Mouse (Mus musculus) hindbrain, embryonic 13.5 days (tissue): ENCODE measurements at regions not wholly inside any gene's neighbourhood (a gene's known extent, or its start where the extent isn't known, plus 50 kb on each side); places are given as distances from the start of the nearest gene placed in this dataset.
"Not testable (repeated sequence)": the region's sequence is repeated elsewhere in the genome, so short reads cannot be mapped to it uniquely, and the experiment has no call there.

Experiments used
- ATAC-seq: fragments of 200-750 bp; cut with Nextera tagmentation; 2 replicates; pipeline ENCODE4 v1.8.0; 2017; ENCODE audit warnings: moderate TSS enrichment; ENCODE audit not compliant: low FRiP score
- H3K27ac ChIP-seq: fragments of 300-500 bp; sonication (generic); 2 replicates; pipeline ENCODE4 v1.5.1; 2015; ENCODE audit warnings: inconsistent platforms, mild to moderate bottlenecking, moderate library complexity
- H3K27me3 ChIP-seq: fragments of 300-500 bp; sonication (generic); 2 replicates; pipeline ENCODE4 v1.6.1; 2015; ENCODE audit warnings: mild to moderate bottlenecking, inconsistent platforms
- H3K36me3 ChIP-seq: fragments of 300-500 bp; sonication (generic); 2 replicates; pipeline ENCODE4 v1.6.1; 2015; ENCODE audit warnings: mild to moderate bottlenecking, inconsistent platforms
- H3K4me1 ChIP-seq: fragments of 300-500 bp; sonication (generic); replicated peaks from 2 replicates; pipeline ENCODE4 v1.6.1; 2015; ENCODE audit warnings: inconsistent platforms
- H3K4me2 ChIP-seq: fragments of 300-500 bp; sonication (generic); 2 replicates; pipeline ENCODE4 v1.6.1; 2015; ENCODE audit warnings: inconsistent platforms, mild to moderate bottlenecking, moderate library complexity
- H3K4me3 ChIP-seq: fragments of 300-500 bp; sonication (generic); 2 replicates; pipeline ENCODE4 v1.5.1; 2015; ENCODE audit warnings: mild to moderate bottlenecking, inconsistent platforms
- H3K9ac ChIP-seq: fragments of 300-500 bp; sonication (generic); 2 replicates; pipeline ENCODE4 v1.6.1; 2015; ENCODE audit warnings: mild to moderate bottlenecking, inconsistent platforms
- H3K9me3 ChIP-seq: fragments of 300-500 bp; sonication (generic); 2 replicates; pipeline ENCODE4 v1.6.1; 2016; ENCODE audit warnings: inconsistent platforms
- WGBS: fragments of 180-500 bp; shearing (Covaris S2); methylation state at CpG from one replicate; pipeline ENCODE4 v1.1.7; 2015; 5-methylcytosine and 5-hydroxymethylcytosine counted together

GRCm38 (mm10) chr5:45382804-45383203 lies 67.2 kb downstream of the Qdpr start:
- Histone ChIP-seq H3K9me3 (no peaks in the 10 kb centered on the region), H3K4me2 (no peak overlapping the region), H3K27me3 (no peaks in the 10 kb centered on the region), H3K27ac (no peak overlapping the region), H3K36me3 (no peaks in the 10 kb centered on the region), H3K9ac (no peak overlapping the region), H3K4me1 (no peaks in the 10 kb centered on the region), H3K4me3 (no peak overlapping the region)
- ATAC-seq = no peak
- 83% methylated on average over 2 of the region's 2 CpGs for WGBS

GRCm38 (mm10) chr5:45378486-45378885 lies 71.5 kb downstream of the Qdpr start:
- H3K4me3 ChIP-seq = no peak overlapping the region
- H3K9ac ChIP-seq = no peak overlapping the region
- H3K4me2 ChIP-seq = no peak overlapping the region
- no peaks in the 10 kb centered on the region for H3K9me3 ChIP-seq
- H3K27me3 ChIP-seq = no peaks in the 10 kb centered on the region
- no peak for ATAC-seq
- no peaks in the 10 kb centered on the region for H3K36me3 ChIP-seq
- H3K27ac ChIP-seq = no peak overlapping the region
- 8% methylated on average over 2 of the region's 2 CpGs for WGBS
- H3K4me1 ChIP-seq = no peaks in the 10 kb centered on the region

- no peak for ATAC-seq
These were observed 77.0 kb downstream of the Qdpr start for GRCm38 (mm10) chr5:45373069-45373468.

GRCm38 (mm10) chr5:45368451-45368850 lies 81.6 kb downstream of the Qdpr start:
- Histone ChIP-seq H3K27ac (no peak overlapping the region), H3K4me3 (no peak overlapping the region), H3K27me3 (no peaks in the 10 kb centered on the region), H3K4me1 (no peaks in the 10 kb centered on the region), H3K9me3 (no peaks in the 10 kb centered on the region), H3K4me2 (no peak overlapping the region), H3K36me3 (no peaks in the 10 kb centered on the region), H3K9ac (no peak overlapping the region)
- 43% methylated on average over 6 of the region's 6 CpGs for WGBS
- ATAC-seq = no peak

More at GRCm38 (mm10) chr5:45373069-45373468, 77.0 kb downstream of the Qdpr start:
- H3K27me3 ChIP-seq = no peaks in the 10 kb centered on the region
- H3K9ac ChIP-seq = no peak overlapping the region
- H3K27ac ChIP-seq = no peak overlapping the region
- no peaks in the 10 kb centered on the region for H3K4me1 ChIP-seq
- H3K9me3 ChIP-seq = no peaks in the 10 kb centered on the region
- H3K36me3 ChIP-seq = no peaks in the 10 kb centered on the region
- 89% methylated on average over 2 of the region's 2 CpGs for WGBS
- no peak overlapping the region for H3K4me3 ChIP-seq
- no peak overlapping the region for H3K4me2 ChIP-seq

GRCm38 (mm10) chr5:45360189-45360588 lies 89.8 kb downstream of the Qdpr start:
- no peak for ATAC-seq
- no peak overlapping the region for H3K9ac ChIP-seq
- no peaks in the 10 kb centered on the region for H3K9me3 ChIP-seq
- H3K36me3 ChIP-seq = no peaks in the 10 kb centered on the region
- no peaks in the 10 kb centered on the region for H3K27me3 ChIP-seq
- H3K4me1 ChIP-seq = no peaks in the 10 kb centered on the region
- no peak overlapping the region for H3K27ac ChIP-seq
- H3K4me3 ChIP-seq = no peak overlapping the region
- no peak overlapping the region for H3K4me2 ChIP-seq

- ATAC-seq = no peak
- WGBS = 92% methylated on average over 3 of the region's 3 CpGs
These were observed 109.6 kb downstream of the Qdpr start for GRCm38 (mm10) chr5:45340411-45340810.

GRCm38 (mm10) chr5:45336801-45337200 lies 113.2 kb downstream of the Qdpr start:
- H3K9me3 ChIP-seq = no peaks in the 10 kb centered on the region
- ATAC-seq = no peak
- H3K27ac ChIP-seq = no peak overlapping the region
- no peaks in the 10 kb centered on the region for H3K36me3 ChIP-seq
- H3K27me3 ChIP-seq = no peaks in the 10 kb centered on the region
- no peaks in the 10 kb centered on the region for H3K4me1 ChIP-seq
- H3K9ac ChIP-seq = no peak overlapping the region
- H3K4me2 ChIP-seq = no peak overlapping the region
- H3K4me3 ChIP-seq = no peak overlapping the region
- 65% methylated on average over 2 of the region's 2 CpGs for WGBS

More at GRCm38 (mm10) chr5:45340411-45340810, 109.6 kb downstream of the Qdpr start:
- Histone ChIP-seq H3K36me3 (no peaks in the 10 kb centered on the region), H3K27me3 (no peaks in the 10 kb centered on the region), H3K9ac (no peak overlapping the region), H3K4me1 (no peaks in the 10 kb centered on the region), H3K4me2 (no peak overlapping the region), H3K9me3 (no peaks in the 10 kb centered on the region), H3K4me3 (no peak overlapping the region), H3K27ac (no peak overlapping the region)

GRCm38 (mm10) chr5:45324468-45324867 lies 125.6 kb downstream of the Qdpr start:
- H3K4me3 ChIP-seq, H3K27me3 ChIP-seq, H3K4me2 ChIP-seq, H3K27ac ChIP-seq, H3K4me1 ChIP-seq, H3K9ac ChIP-seq, H3K36me3 ChIP-seq, H3K9me3 ChIP-seq, ATAC-seq: not testable (repeated sequence)
- 79% methylated on average over 2 of the region's 2 CpGs for WGBS

- H3K27me3 ChIP-seq = no peaks in the 10 kb centered on the region
- no peaks in the 10 kb centered on the region for H3K9me3 ChIP-seq
- no peak overlapping the region for H3K4me2 ChIP-seq
- no peaks in the 10 kb centered on the region for H3K36me3 ChIP-seq
- no peak overlapping the region for H3K4me3 ChIP-seq
- ATAC-seq = no peak
- H3K27ac ChIP-seq = no peak overlapping the region
- no peak overlapping the region for H3K9ac ChIP-seq
- 81% methylated on average over 4 of the region's 4 CpGs for WGBS
- no peaks in the 10 kb centered on the region for H3K4me1 ChIP-seq
These were observed 126.5 kb downstream of the Qdpr start for GRCm38 (mm10) chr5:45323500-45323899.

GRCm38 (mm10) chr5:45318026-45318425 lies 132.0 kb downstream of the Qdpr start:
- no peak for ATAC-seq
- Histone ChIP-seq H3K4me2 (no peak overlapping the region), H3K9ac (no peak overlapping the region), H3K9me3 (no peaks in the 10 kb centered on the region), H3K27ac (no peak overlapping the region), H3K36me3 (no peaks in the 10 kb centered on the region), H3K4me1 (no peaks in the 10 kb centered on the region), H3K4me3 (no peak overlapping the region), H3K27me3 (no peaks in the 10 kb centered on the region)
- 92% methylated on average over 2 of the region's 2 CpGs for WGBS

GRCm38 (mm10) chr5:45301120-45301519 lies 148.9 kb downstream of the Qdpr start:
- H3K36me3 ChIP-seq = no peaks in the 10 kb centered on the region
- H3K9ac ChIP-seq = no peak overlapping the region
- H3K4me1 ChIP-seq = no peaks in the 10 kb centered on the region
- no peak overlapping the region for H3K4me2 ChIP-seq
- no peak for ATAC-seq
- H3K27me3 ChIP-seq = no peaks in the 10 kb centered on the region
- H3K27ac ChIP-seq = no peak overlapping the region
- no peak overlapping the region for H3K4me3 ChIP-seq
- WGBS = 88% methylated on average over 1 of the region's 1 CpGs
- H3K9me3 ChIP-seq = no peaks in the 10 kb centered on the region

GRCm38 (mm10) chr5:45298872-45299271 lies 151.2 kb downstream of the Qdpr start:
- H3K27me3 ChIP-seq = no peaks in the 10 kb centered on the region
- no peak overlapping the region for H3K9ac ChIP-seq
- ATAC-seq = no peak
- H3K4me2 ChIP-seq = no peak overlapping the region
- no peak overlapping the region for H3K4me3 ChIP-seq
- WGBS = 85% methylated on average over 2 of the region's 2 CpGs
- no peaks in the 10 kb centered on the region for H3K4me1 ChIP-seq
- no peak overlapping the region for H3K27ac ChIP-seq
- H3K9me3 ChIP-seq = no peaks in the 10 kb centered on the region
- no peaks in the 10 kb centered on the region for H3K36me3 ChIP-seq

- Histone ChIP-seq H3K4me3 (no peak overlapping the region), H3K27ac (no peak overlapping the region), H3K36me3 (no peaks in the 10 kb centered on the region), H3K27me3 (no peaks in the 10 kb centered on the region), H3K4me1 (no peaks in the 10 kb centered on the region), H3K4me2 (no peak overlapping the region), H3K9ac (no peak overlapping the region), H3K9me3 (no peaks in the 10 kb centered on the region)
- ATAC-seq = no peak
- WGBS = 67% methylated on average over 4 of the region's 4 CpGs
These were observed 154.9 kb downstream of the Qdpr start for GRCm38 (mm10) chr5:45295134-45295533.
